Mouse (Mus musculus): Measurements from ENCODE around the gene Tmem151a. TPM values are rescaled to one million over a fixed set of nuclear protein-coding genes. Genes with fewer than 3 reads are reported as not detected.

The Tmem151a gene
- polyA plus RNA-seq, 1 experiment from 2014 or later = 20.3 TPM

DNA sequence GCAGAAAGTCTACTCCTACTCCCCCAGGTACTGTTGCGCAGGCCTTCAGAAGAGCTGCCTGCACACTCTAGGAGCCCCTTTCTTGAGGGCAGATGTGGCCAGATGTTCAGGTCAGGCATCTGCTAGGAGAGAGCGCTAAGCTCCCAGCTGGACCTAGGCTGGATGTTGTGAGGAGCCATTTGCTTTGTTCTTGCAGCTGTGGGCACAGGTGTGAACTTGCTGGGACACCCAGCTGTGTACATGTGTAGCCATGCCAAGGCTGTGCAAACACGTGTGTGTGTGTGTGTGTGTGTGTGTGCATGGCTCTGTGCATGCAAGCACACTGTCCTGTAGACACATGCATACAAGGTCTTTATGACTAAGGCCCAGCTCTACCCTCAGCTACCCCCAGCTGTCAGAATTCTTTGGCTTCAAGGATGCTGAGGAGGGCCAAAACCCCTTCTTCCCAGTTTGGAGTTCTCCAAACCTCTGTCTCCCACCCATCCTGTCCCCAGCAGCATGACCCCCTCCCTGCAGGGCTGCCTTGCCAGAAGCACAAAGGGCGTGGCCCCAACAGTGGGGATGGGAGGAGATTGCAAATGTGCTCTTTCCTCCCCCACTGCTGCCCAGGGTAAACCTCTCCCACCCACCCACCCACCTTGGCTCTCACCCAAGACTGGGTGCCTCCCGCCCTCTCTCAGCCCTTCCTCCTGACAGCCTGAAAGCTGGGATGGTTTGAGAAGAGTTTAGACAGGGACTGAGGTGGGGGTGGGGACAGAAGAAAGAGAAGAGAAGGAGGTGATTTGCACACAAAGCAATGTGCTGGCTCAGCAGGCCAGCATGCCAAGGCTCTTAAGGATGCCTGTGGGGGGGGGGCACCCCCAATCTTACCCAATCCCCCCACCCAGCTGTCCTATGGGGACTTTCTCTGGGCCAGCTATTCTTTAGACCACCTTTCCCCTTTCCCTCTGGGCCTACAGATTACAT, 24.7 kb downstream of the Tmem151a start:
- ATAC-seq (replicated peaks) = no peak
- 0 out of 2 replicates have a peak, but pooled peaks cover 5% of the 10 kb centered on the region for H3K27me3 ChIP-seq (replicated peaks)
- H3K4me3 ChIP-seq = no peak overlapping the region
- no peak overlapping the region for H3K27ac ChIP-seq
- H3K36me3 ChIP-seq (replicated peaks) = no peaks in the 10 kb centered on the region
- H3K9ac ChIP-seq = no peak overlapping the region
- peaks cover 11% of the 10 kb centered on the region; the same call in 1 of the 2 replicates for H3K4me1 ChIP-seq
- no peaks in the 10 kb centered on the region for H3K9me3 ChIP-seq
- WGBS = 42% methylated on average over 5 of the region's 5 CpGs
- no peak overlapping the region for H3K4me2 ChIP-seq

DNA sequence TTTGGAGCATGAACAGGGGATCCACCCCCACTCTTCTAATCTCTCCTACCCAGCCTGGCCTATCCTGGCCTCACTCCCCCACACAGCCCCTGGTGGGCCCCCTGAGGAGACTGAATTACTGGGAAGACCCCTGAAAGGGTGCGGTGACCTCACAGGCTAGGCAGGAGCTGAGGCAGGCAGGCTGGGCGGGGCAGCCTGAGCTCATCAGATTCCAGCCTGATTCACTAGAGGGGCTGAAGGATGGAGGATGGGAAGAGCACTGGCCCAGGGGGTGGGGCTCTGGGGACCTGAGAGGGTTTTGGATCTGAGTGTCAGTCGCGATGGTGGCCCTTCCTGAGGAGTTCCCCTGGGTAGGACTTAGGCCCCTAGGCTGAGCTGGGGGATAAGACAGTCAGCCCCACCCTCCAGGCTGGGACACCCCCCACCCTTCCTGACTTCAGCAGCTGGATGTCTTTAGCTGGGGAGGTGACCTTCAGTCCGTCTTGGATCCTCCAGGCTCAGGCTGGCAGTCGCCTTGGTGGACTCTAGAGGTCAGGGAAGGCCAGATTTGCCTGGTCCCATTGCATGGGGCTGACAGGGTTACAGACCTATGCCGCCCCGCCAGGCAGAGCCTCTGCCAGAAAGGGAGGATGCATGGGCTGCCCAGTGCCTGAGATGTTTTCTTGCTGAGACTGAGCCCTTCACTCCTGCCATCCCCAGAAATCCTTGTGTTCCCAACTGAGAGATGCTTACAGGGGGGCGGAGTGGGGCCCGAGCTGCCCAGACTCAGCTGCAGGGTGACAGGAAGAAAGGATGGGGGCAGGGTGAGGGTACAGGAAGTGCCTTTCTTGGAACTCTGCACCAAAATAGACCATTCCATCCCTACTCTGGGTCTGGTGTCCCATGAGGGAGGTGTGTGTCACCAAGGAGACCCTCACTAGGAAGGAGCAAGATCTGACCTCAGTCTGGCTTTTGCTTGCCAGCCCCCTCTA, 26.2 kb downstream of the Tmem151a start:
- 0 out of 2 replicates have a peak, but pooled peaks have one; percentile 18 for ATAC-seq (replicated peaks)
- Histone ChIP-seq H3K4me2 (no peak overlapping the region), H3K9me3 (no peaks in the 10 kb centered on the region), H3K36me3 (replicated peaks) (no peaks in the 10 kb centered on the region), H3K27ac (no peak overlapping the region), H3K27me3 (replicated peaks) (0 out of 2 replicates have a peak, but pooled peaks cover 5% of the 10 kb centered on the region), H3K4me1 (peaks cover 11% of the 10 kb centered on the region; the same call in 1 of the 2 replicates), H3K4me3 (no peak overlapping the region), H3K9ac (no peak overlapping the region)
- 16% methylated on average over 10 of the region's 10 CpGs for WGBS

DNA sequence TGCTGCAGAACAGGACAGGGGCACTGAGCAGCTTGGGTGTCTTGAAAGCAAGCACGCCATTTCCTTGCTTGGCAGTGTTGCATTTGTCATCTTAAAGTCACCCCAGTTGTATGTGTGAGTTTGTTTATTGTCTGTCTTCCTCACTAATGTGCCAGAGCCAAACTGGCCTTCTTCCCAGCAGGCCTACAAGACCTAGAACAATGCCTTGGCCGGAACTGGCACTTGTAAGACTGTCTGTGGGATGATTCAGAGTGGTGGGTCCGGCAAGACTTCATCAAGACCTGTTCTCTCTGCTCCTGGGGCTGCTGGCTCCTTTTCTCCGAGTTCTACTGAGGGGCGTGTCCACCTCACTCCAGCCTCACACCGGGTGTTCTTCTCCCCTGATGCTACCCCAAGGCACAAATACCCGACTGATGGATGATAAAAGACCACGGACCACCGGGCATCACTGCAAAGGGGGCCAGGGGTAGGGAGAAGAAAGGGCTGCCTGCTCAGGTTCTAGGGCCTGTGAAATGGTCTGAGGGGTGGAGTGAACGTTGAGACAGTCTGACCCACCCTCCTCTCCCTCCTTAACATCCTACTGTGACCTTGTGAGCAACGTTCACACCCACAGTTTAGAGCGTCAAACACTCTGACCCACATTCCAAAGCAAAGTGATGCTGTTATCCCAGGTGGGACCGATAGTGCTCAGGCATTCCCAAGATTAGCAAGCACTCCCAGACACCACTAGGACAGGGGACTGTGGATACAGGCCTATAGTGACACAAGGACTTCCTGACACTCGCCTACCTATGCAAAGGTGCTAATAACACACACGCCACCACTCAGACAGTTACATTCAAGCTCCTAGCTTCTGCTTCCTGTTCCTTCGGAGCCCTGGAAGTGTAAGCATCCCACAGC, 27.2 kb downstream of the Tmem151a start:
- ATAC-seq (replicated peaks) = no peak
- H3K4me2 ChIP-seq = no peak overlapping the region

DNA sequence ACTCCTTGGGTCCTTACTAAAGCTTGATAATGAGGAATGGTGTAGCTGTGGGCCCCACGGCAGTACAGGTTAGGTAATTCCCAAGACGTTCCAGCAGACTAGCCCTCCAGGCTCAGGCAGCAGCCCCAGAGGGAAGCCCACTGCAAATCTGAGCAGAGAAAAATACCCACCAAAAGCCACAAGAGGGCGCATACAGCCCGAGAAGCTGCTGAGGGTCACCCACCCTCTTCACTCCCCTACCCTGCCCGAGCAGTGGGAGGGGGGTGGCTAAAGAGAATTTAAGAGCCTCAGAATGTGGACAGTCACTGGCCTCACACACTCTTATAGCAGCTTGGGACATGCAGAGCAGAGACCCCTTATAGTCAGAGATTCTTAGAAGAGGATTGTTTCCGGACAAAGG, 29.1 kb downstream of the Tmem151a start:
- H3K4me3 ChIP-seq = no peak overlapping the region
- WGBS = 14% methylated on average over 6 of the region's 6 CpGs
- no peak overlapping the region for H3K27ac ChIP-seq

More for the DNA sequence above, 27.2 kb downstream of the Tmem151a start:
- no peaks in the 10 kb centered on the region for H3K36me3 ChIP-seq (replicated peaks)
- H3K4me1 ChIP-seq = peaks cover 11% of the 10 kb centered on the region; the same call in 1 of the 2 replicates
- peaks cover 12% of the 10 kb centered on the region for H3K27me3 ChIP-seq (replicated peaks)
- H3K4me3 ChIP-seq = no peak overlapping the region
- no peak overlapping the region for H3K27ac ChIP-seq
- no peaks in the 10 kb centered on the region for H3K9me3 ChIP-seq
- 25% methylated on average over 16 of the region's 16 CpGs for WGBS
- no peak overlapping the region for H3K9ac ChIP-seq

DNA sequence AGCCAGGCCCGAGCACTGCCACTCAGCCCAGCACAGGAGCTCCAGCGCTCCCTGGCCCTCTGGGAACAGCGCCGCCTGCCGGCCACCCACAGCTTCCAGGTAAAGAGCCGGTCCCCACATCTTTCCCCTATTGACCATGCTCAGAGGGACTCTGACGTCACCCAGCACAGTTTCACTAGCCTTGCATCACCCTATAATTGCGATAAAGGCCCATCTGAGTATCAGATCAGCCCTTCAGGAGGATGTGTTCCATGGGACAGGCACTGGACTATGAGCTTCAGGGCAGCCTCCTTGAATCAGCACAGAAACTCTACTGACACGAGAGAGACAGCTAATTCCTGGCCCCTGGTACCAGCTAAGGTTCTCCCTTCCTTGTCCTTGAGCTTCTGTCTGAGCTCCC, 31.4 kb downstream of the Tmem151a start:
- no peak for ATAC-seq (replicated peaks)
- H3K9me3 ChIP-seq = no peaks in the 10 kb centered on the region
- H3K4me2 ChIP-seq = no peak overlapping the region
- H3K9ac ChIP-seq = no peak overlapping the region
- WGBS = 16% methylated on average over 9 of the region's 9 CpGs
- H3K27ac ChIP-seq = no peak overlapping the region
- no peaks in the 10 kb centered on the region for H3K36me3 ChIP-seq (replicated peaks)
- peaks cover 45% of the 10 kb centered on the region for H3K27me3 ChIP-seq (replicated peaks)
- no peak overlapping the region for H3K4me3 ChIP-seq
- peaks cover 20% of the 10 kb centered on the region for H3K4me1 ChIP-seq

More for the DNA sequence above, 29.1 kb downstream of the Tmem151a start:
- no peaks in the 10 kb centered on the region for H3K36me3 ChIP-seq (replicated peaks)
- H3K4me1 ChIP-seq = peaks cover 11% of the 10 kb centered on the region; the same call in 1 of the 2 replicates
- H3K9ac ChIP-seq = no peak overlapping the region
- H3K4me2 ChIP-seq = no peak overlapping the region
- peak; percentile 16; the same call in 1 of the 2 replicates for ATAC-seq (replicated peaks)
- H3K9me3 ChIP-seq = no peaks in the 10 kb centered on the region
- H3K27me3 ChIP-seq (replicated peaks) = peaks cover 31% of the 10 kb centered on the region

DNA sequence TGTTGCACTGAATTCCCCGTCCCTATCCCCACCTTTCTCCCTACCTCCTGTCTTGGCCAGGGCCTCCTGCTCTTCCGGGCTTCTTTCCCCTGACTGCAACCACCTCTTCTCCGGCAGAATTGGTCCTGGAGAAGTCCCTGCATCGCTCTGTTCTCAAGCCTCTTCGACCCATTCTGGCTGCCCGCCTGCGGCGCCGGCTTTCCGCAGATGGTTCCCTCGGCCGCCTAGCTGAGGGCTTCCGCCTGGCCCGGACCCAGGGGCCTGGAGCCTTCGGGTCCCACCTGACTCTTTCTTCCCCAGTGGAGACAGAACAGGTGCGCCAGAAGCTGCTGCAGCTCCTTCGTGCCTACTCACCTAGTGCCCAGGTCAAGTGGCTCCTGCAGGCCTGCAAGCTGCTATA, 32.5 kb downstream of the Tmem151a start:
- H3K4me1 ChIP-seq = peaks cover 15% of the 10 kb centered on the region
- H3K27ac ChIP-seq = no peak overlapping the region
- WGBS = 66% methylated on average over 17 of the region's 17 CpGs
- ATAC-seq (replicated peaks) = no peak
- H3K9ac ChIP-seq = no peak overlapping the region
- H3K4me3 ChIP-seq = no peak overlapping the region
- H3K27me3 ChIP-seq (replicated peaks) = peaks cover 45% of the 10 kb centered on the region
- H3K4me2 ChIP-seq = no peak overlapping the region
- H3K9me3 ChIP-seq = no peaks in the 10 kb centered on the region
- 0 out of 2 replicates have a peak, but pooled peaks cover 3% of the 10 kb centered on the region for H3K36me3 ChIP-seq (replicated peaks)

DNA sequence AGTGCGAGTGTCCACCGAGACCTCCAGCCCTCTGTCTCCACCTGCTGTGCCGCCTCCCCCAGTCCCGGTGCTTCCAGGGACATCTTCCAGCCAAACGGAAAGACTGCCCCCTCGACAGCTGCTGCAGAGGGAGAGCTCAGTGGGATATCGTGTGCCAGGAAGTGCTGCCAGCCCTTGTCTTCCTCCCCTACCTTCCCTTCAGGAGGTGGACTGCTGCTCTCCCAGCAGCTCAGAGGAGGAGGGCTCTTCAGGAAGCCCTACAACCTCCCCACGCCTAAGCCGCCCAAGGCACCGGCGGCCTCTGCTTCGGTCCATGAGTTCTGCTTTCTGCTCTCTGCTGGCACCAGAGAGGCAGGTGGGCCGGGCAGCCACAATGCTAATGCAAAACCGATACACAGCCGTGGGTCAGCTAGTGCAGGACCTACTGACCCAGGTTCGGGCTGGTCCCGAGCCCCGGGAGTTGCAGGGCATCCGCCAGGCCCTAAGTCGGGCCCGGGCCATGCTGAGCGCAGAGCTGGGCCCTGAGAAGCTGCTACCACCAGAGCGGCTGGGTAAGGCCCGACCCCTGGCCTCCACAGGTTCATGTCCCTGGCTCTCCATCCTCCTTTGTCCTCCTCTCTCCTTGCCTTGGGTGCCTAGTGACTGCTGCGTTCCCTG, 33.0 kb downstream of the Tmem151a start:
- Histone ChIP-seq H3K4me1 (peaks cover 15% of the 10 kb centered on the region), H3K4me2 (no peak overlapping the region), H3K4me3 (no peak overlapping the region), H3K36me3 (replicated peaks) (0 out of 2 replicates have a peak, but pooled peaks cover 4% of the 10 kb centered on the region), H3K9ac (no peak overlapping the region), H3K9me3 (no peaks in the 10 kb centered on the region), H3K27ac (no peak overlapping the region), H3K27me3 (replicated peaks) (peaks cover 41% of the 10 kb centered on the region)
- WGBS = 28% methylated on average over 25 of the region's 25 CpGs
- no peak for ATAC-seq (replicated peaks)

DNA sequence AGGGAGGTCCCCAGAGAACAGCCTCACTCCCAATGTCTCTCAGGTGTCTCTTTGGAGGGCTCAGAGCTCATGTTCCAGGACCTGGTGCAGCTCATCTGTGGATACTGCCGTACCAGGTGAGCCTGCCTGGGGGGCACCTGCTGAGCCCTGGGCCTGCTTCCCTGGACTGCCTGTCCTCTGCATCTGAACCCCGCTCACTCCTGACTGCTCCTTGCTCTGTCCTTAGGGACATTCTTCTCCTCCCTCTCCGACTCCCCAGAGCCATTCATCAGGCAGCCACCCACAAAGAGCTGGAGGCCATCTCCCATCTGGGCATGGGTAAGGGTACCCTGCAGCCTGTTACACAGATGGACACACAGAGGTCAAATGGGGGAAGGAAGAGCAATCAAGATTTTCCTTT, 33.8 kb downstream of the Tmem151a start:
- Histone ChIP-seq H3K4me3 (no peak overlapping the region), H3K27me3 (replicated peaks) (peaks cover 41% of the 10 kb centered on the region), H3K4me1 (peaks cover 15% of the 10 kb centered on the region), H3K9me3 (no peaks in the 10 kb centered on the region), H3K9ac (no peak overlapping the region), H3K36me3 (replicated peaks) (0 out of 2 replicates have a peak, but pooled peaks cover 10% of the 10 kb centered on the region), H3K27ac (no peak overlapping the region), H3K4me2 (no peak overlapping the region)
- ATAC-seq (replicated peaks) = no peak
- WGBS = 48% methylated on average over 3 of the region's 3 CpGs

DNA sequence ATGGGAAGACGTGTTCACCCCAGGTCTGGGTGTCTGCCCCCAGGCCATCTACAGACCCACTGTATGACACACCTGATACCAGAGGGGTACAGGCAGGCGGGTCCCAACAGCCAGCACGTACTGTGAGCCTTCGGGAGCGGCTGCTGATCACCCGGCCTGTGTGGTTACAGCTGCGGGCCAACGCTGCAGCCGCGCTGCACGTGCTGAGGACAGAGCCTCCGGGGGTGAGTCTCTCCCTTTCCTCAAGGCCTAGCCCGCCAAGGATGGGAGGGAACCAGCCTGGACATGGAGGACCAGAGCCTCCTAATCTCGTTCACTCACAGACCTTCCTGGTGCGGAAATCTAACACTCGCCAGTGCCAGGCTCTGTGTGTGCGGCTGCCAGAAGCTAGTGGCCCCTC, 34.3 kb downstream of the Tmem151a start:
- 0 out of 2 replicates have a peak, but pooled peaks cover 13% of the 10 kb centered on the region for H3K36me3 ChIP-seq (replicated peaks)
- peak overlapping the region; percentile 14; the same call in 1 of the 2 replicates for H3K9ac ChIP-seq
- H3K27me3 ChIP-seq (replicated peaks) = peaks cover 41% of the 10 kb centered on the region
- H3K9me3 ChIP-seq = no peaks in the 10 kb centered on the region
- peaks cover 12% of the 10 kb centered on the region for H3K4me1 ChIP-seq
- no peak overlapping the region for H3K4me3 ChIP-seq
- 6% methylated on average over 17 of the region's 17 CpGs for WGBS
- 0 out of 2 replicates have a peak, but pooled peaks have one; percentile 28 for ATAC-seq (replicated peaks)
- H3K27ac ChIP-seq = no peak overlapping the region
- H3K4me2 ChIP-seq = peak overlapping the region; percentile 6; the same call in 1 of the 2 replicates

DNA sequence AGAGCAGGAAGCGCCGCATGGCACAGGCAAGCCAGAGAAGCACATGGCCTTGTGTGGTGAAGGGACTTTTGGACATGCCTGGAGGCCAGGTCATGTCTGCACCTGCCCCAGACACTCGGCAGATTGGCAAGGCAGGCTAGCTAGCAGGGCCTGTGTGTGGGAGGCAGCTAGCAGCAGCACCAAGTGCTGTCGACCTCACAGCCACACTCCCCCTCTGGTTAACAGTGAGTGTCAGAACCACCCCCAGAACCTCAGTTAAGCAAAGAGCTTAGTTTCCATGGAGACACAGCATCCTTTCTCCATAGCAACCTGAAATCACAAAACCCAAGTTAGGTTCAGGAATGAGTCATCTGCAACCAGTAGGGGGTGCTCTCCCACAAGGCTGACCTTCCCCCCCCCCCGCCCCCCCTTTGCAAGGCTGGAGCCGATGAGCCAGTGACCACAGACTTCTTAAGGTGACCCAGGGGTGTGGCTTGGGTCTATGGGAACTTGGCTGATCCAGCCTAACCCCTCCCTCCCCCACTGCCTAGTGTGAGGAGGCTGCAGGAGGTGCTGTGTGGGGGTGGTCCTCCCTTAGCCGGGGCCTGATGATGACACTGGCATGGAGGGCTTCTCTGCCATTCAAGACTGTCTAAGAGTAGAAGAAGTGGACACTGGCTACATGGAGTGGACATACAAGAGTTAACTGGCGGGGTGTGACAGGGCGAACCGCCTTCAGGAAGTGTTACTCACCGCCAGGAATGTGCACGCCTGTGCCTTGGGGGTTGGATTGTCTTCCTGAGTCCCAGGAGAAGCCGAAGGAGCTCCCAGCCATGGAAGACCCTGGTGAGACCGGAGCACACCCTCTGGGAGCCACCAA, 35.1 kb downstream of the Tmem151a start, which contains the start of gene Rin1:
Gene Rin1, plus strand, starts transcription at position 435 of the 859 bp plus-strand sequence.
- peak; percentile 46; the same call in 1 of the 2 replicates for ATAC-seq (replicated peaks)
- H3K27me3 ChIP-seq (replicated peaks) = peaks cover 41% of the 10 kb centered on the region

More for the DNA sequence above, 35.1 kb downstream of the Tmem151a start, which contains the start of gene Rin1:
- Histone ChIP-seq H3K27ac (no peak within 1 kb of the TSS), H3K9me3 (no peaks in the 10 kb centered on the region), H3K36me3 (replicated peaks) (0 out of 2 replicates have a peak, but pooled peaks cover 13% of the 10 kb centered on the region), H3K4me1 (peaks cover 12% of the 10 kb centered on the region), H3K4me2 (peak within 1 kb of the TSS; percentile 6; the same call in 1 of the 2 replicates), H3K9ac (peak within 1 kb of the TSS; percentile 14; the same call in 1 of the 2 replicates), H3K4me3 (no peak within 1 kb of the TSS)
- WGBS = 17% methylated on average over 14 of the region's 14 CpGs
